Mouse (Mus musculus) layer of hippocampus, postnatal 14 days (tissue): ENCODE measurements around the gene Cfap43. TPM values are rescaled to one million over a fixed set of nuclear protein-coding genes. Genes with fewer than 3 reads are reported as not detected.

Experiments used
- DNase-seq, 2 experiments: peaks; one replicate each; pipeline ENCODE4 v3.0.0; 2021 to 2022; ENCODE audit warnings: low spot score in 2 of 2, mixed read lengths in 1 of 2
- total RNA-seq, 2 experiments: library from RNA; stranded (reverse); gene quantifications; 2 replicates each; pipeline ENCODE4 v1.2.3; 2021

Cfap43 gene
- total RNA-seq, 2 experiments from 2014 or later: 1.5 to 4.8 TPM

DNA sequence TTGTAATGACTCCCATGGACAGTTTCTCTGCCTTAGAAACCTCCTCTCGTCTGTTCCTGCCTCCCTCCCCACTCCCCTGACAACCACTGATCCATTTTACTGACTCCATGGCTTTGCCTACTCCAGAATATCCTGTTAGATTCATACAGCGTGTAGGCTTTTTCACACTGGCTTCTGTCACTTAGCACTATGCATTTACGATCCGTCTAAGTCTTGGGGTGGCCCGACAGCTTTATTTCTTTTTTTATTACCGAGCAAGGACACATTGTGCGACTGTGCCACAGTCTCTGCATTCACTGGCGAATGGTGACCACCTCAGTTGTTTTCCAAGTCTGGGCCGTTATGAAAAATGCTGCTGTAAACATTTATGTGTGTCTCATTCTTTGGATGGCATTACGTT is 120.5 kb downstream of the Cfap43 start:
- no peak for DNase-seq

GRCm38 (mm10) chr19:47796699-47797098 is 122.4 kb downstream of the Cfap43 start:
- DNase-seq: no peak

DNA sequence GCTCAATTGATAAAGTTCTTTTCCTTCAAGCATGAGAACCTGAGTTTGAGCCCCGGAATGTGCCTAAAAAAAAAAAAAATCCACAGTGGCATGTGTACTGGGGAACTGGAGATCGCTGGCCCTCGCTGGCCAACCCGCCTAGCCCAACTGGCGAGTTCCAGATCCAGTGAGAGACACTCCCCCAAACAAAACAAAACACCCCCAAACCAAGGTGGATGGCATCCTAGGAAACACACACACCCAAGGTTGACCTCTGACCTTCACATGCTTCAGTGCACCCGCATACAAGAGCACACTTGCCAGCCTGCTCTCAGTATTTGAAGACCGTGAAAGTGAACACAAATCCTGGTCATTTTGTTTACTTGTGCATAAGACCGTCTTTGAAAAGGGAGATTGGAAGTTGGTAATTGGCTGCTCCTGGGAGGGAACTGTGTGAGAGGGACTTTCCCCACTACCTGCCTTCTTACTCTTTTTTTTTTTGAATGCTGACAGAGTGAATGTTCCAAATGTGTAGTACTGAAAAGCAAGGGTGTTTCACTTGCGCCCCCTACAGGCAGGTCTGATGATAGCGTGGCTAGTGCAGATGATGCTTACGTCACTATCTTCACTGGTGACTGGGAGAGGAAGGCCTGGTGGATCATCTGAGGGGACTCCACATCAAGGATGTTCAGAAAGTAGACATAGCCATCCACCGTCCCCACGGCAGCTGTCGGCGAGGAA is 123.9 kb downstream of the Cfap43 start:
- peak; percentile 73 to 75 for DNase-seq

DNA sequence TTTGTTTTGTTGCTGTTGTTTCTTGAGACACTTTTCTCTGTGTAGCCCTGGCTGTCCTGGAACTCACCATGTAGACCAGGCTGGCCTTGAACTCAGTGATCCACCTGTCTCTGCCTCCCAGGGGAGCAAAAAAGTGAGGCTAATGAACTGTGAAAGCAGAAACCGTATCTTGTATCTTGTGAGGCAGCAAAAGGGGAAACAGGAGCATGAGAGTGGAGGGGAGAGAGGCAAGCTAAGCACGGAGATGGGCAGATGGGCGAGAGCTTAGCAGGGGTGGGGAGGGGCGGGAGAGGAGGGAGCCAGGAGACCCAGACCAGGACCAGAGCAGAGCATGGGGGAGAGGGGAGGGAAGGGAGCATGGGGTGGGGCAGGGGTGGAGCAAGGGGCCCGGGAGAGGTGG is 124.8 kb downstream of the Cfap43 start:
- DNase-seq: no peak

DNA sequence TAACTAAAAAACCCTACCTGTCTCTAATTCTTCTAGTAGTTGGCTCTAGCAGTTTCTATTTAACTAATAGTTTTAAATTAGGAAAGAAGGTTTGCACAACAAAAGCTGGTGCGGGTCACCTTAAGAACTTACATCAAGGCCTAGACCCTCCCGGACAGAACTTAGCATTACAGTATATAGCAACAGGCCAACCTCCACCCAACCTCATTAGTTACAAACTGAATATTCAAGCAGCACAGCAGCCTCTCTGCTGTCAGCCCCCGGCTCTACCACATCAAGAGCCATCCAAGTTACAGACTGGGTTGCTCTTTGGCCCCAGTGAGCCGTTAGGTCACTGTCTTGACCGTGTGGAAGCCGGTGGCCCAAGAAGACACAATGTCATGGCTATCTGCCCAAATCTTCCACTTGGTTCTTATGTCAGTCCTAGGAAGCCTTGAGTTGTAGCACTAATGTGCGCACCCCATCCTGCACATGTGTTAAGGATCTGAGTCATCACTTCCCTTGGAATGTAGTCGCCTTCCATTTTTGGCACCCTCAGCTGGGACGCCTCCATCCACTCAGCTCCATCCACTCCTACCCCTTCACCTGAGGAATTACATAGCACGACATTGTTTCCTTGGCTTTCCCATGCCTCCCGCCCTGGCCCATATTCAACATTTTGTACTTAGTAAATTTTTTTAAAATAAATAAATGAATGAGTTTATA is 128.6 kb downstream of the Cfap43 start:
- no peak for DNase-seq

GRCm38 (mm10) chr19:47783898-47784297 is 135.2 kb downstream of the Cfap43 start:
- no peak for DNase-seq

- no peak for DNase-seq
Measured at GRCm38 (mm10) chr19:47780972-47781371, 138.1 kb downstream of the Cfap43 start.

- DNase-seq: no peak
Measured at GRCm38 (mm10) chr19:47780145-47780544, 138.9 kb downstream of the Cfap43 start.

DNA sequence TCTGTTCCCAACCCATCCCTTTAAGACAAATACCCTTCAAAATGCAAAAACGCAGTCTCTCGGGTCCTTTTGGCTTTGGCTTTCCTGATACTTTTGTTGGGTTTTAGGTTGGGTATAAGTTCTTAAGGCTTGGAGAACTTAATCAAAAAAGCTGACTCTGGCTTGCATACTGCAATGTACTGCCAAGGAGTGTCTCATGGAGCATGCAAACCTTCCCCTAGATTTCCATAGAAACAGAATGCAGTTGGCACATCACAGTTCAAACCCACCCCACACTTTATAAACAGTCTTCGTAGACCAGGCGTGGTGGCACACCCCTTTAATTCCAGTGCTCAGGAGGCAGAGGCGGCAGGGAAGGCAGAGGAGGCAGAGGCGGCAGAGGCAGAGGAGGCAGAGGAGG is 141.2 kb downstream of the Cfap43 start:
- DNase-seq: no peak

DNA sequence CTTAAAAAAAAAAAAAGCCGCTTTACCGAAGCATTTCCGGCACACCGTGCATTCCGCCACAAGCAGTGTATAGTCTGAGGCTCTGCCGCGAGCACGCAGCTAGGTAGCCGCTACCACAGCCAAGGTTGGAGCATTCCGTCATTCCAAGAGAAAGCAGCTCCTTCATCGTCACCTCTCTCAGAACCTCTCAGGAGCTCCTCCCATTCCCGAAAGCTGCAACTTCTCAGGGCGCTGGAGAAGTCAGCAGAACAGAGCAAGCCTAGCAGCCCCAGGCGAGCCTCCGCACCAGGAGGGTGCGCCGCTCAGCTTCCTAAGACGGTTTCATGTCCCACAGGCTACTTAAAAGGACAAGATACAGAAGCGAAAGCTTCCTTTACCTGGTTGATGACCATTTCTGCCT is 163.5 kb downstream of the Cfap43 start:
- DNase-seq: no peak

GRCm38 (mm10) chr19:47754931-47755330 is 164.2 kb downstream of the Cfap43 start:
- DNase-seq: no peak

DNA sequence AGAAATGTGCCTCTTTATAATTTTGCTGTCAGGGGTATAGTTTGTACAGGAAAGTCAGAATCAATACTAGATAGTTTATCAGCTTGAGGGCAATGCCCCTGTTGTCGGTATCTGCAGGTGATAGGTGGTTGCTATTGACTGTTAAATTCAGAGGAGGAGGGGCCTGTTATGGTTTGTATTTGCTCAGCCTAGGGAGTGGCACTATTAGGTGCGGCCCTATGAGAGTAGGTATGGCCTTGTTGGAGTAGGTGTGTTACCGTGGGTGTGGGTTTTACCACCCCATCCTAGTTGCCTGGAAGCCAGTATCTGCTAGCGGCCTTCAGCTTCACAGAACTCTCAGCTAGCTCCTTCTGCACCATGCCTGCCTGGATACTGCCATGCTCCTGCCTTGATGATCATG is 165.2 kb downstream of the Cfap43 start:
- no peak for DNase-seq

DNA sequence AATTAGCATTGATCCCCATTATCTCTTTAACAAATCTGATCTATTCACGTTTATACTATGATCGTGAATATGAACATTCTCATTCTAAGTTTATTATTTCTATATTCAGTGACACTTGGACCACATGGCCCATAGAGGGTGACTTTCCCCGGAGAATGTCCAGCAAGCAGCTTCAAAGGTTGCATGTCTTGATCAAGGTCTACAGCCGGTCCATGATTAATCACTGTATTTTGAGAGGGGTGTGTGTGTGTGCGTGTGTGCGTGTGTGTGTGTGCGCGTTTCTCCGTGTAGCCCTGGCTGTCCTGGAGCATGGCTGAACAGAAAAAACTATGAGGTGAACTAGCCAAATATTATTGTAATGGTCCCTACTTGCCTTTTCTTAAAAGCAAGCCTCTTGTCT is 166.6 kb downstream of the Cfap43 start:
- no peak for DNase-seq

- no peak for DNase-seq
Measured at GRCm38 (mm10) chr19:47750391-47750790, 168.7 kb downstream of the Cfap43 start.

DNA sequence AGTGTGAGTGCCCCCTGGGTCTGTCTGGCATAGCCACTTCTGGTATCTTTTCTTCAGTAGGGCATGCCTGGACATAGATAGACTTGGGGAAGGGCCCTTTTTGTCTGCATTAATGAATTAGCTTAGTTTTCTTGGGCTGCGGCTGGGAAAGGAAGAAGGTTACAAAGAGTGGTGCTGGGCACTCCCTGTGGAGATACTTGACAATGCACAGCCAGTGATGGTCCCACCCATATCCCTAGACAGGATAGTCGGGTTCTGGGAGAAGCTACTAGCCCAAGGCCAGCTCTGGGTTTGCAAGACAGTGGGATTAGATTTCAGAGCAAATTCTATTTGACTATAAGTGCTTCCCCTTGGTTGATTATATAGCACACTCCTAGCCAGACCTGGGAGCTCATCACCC is 170.1 kb downstream of the Cfap43 start:
- DNase-seq: no peak

- DNase-seq: peak in 1 of 2 experiments; percentile 42
Measured at GRCm38 (mm10) chr19:47747072-47747471, 172.0 kb downstream of the Cfap43 start.

DNA sequence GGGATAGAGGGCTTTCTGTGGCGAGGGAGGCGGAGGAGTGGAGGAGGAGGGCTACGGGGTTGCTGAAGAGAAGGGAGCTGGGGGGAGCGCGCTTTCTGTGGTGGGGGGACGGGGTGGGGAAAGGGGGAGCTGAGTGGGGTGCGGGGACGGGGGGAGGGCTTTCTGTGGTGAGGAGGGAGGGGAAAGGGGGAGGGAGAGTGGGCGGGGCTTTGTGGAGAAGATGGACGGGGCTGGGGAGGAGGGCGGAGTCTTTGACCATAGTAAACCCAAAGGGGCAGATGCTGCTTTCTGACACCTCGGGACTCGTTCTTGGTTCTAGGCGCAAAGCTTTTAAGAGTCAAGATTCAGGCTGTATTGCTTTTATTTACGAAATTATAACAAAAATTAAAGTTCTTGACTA is 187.2 kb downstream of the Cfap43 start:
- peak in 1 of 2 experiments; percentile 57 for DNase-seq

- peak; percentile 99 for DNase-seq
Measured at GRCm38 (mm10) chr19:47731071-47731881, 187.8 kb downstream of the Cfap43 start, which contains the start of gene Sfr1. Sfr1 (plus strand) TSS chr19:47731682.

- peak in 1 of 2 experiments; percentile 70 for DNase-seq
Measured at GRCm38 (mm10) chr19:47730691-47731070, 188.4 kb downstream of the Cfap43 start.

DNA sequence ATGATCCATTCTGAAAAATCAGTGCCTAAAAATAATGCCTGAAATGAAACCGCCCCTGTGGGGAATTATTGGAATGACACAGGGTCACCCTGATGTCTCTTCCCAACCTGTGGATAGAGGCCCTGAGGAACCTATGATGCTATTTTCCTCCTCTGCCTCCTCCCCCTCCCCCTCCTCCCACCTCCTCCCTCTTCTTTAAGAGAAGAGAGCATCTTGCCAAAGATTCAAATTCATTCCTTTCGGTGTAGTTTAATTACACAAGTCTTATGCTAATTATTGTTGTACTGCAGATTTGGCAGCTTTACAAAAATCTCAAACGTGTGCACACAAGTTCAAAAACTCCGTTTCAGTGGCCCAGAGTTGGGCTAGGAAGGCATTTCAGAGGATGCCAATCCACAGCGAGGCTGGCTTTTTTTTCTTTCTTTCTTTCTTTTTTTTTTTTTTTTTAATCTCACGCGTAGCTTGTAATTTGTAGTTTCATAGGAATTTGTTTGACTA is 193.4 kb downstream of the Cfap43 start:
- DNase-seq: no peak

DNA sequence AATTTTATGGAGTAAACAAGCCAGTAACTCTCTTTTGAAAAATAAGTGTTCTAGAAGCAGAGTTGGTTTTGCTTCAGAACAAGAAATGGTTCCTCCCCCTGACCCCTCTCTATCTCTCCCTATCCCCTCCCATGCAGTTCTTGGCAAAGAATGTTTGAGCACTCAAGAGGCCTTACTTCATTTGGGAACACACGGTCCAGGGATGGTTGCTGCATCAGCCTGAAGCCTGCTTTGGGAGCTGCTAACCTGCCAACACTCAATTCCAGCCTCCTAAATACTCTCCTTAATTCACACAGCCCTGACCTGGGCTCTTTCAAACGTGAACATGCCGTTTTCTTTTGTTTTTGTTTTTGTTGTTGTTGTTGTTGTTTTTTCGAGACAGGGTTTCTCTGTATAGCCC is 194.2 kb downstream of the Cfap43 start:
- DNase-seq: no peak

DNA sequence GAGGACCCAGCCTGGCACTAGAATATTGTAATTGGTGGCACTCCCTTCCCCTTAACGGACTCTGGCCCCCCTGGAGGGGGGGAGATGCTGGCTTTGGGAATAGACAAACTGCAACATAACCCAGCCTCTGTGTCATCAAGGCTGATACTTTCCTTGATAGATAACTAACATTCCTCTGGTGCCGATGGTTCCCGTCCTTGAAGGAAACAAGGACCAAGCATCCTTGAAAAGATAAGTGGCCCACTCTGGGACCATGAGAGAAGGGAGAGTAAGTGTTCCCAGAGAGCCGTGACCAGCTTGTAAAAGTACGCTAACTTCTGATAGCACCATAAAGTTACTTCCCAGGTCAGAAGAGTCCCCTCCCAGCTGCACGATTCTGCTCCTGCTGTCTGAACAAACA is 196.6 kb downstream of the Cfap43 start:
- no peak for DNase-seq
